Mouse (Mus musculus): Measurements from ENCODE around the gene Pex5l.

DNA sequence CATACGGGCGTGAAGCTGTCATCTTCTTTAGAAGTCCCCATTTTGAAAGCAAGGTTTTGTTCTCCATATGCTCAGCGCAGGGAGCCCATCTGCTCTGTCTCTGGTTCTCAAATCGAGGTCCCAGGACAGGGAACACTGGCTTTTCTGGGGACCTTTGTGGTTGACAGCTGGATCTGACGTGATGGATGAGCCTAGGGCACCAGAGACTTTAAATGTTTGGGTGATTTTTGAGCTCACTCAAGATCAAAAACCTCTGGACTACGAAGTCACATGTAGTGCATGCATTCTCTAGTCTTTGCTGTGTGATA, 98.3 kb downstream of the Pex5l start:
- TF ChIP-seq CTCF (IDR thresholded peaks at IDR 0.05; ENCODE audit: extremely low read depth, insufficient read depth, insufficient read length, insufficient replicate concordance): no peak
- no peak for TF ChIP-seq POLR2A (IDR thresholded peaks at IDR 0.05; ENCODE audit: low read depth, low read length)
